Mouse (Mus musculus): ENCODE measurements around the gene Lrrc27.
A peak's percentile ranks its signal among the peaks of the same experiment; 100 is the strongest.

DNA sequence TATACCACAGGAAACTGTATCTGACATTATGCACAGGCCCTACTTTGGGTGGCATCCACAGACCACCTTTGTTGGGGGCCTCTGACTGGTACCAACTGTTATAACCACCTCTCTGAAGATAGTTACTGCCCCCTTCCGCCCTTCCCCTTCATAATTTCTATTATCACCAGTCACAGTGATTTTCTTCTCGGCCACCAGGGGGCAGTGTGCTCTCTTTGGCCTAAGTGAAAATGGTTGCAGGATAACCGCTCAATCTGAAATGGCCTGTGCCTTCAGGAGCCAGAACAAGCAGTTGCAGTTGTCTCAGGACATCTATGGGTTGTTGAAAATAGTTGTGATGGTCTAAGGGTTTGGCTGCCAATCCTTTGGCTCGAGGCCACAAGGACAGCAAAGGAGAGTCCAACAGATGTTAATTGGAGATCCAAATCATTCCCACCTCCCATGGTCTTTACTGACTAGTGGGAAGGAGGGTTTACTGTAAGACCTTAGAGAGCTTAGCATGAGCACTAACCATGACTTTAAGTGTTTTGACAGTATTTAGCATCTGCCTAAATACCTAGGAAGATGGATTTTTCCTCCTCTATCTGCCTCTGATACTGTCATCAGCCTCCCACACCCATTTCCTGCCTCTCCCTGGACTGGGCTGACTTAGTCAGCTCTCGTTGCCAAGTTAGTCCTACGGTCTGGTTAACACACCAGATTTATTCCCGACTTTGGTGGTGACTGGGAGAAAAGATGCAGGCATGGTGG is 4.6 kb upstream of the Lrrc27 start:
- TF ChIP-seq CTCF (IDR thresholded peaks at IDR 0.05; ENCODE audit: low read depth, low read length) (peak; percentile 68), POLR2A (IDR thresholded peaks at IDR 0.05; ENCODE audit: extremely low read depth, insufficient read depth, low read length) (no peak)

Measured in liver, adult 2 months (tissue).